12 mouse cellular contexts compared by ENCODE assay signal in genomic region chr14:51385741-51386140, GRCm38 (mm10). TPM values are rescaled to one million over a fixed set of nuclear protein-coding genes. Genes with fewer than 3 reads are reported as not detected.
DNase-seq lines count a peak whose midpoint lies in the region; ATAC-seq and TF ChIP-seq lines count a peak whose summit lies in the region.
"Had no signal": no experiment of that assay in that cellular context is flagged by ENCODE, and none has a peak within 500 bp of the region (broad histone marks: within the 10 kb centered on the region; RNA-seq: fewer than 3 reads in every experiment).

No protein-coding gene starts in this region.

- 86% methylated on average over 4 of the region's 4 CpGs for WGBS in intestine, postnatal 0 days
- 89% methylated on average over 4 of the region's 4 CpGs for WGBS in intestine, embryonic 15.5 days
- 56% methylated on average over 4 of the region's 4 CpGs for WGBS in forebrain, embryonic 15.5 days
- 91% methylated on average over 4 of the region's 4 CpGs for WGBS in limb, embryonic 14.5 days
- 60% methylated on average over 4 of the region's 4 CpGs for whole genome bisulfite sequencing in neural tube, embryonic 14.5 days

- no peak overlapping the region for H3K9ac ChIP-seq in intestine, postnatal 0 days (ENCODE audit: low read depth, low read length)
- H3K9ac ChIP-seq in intestine, embryonic 15.5 days: no peak overlapping the region
- H3K9ac ChIP-seq in forebrain, embryonic 15.5 days (replicated peaks): no peak overlapping the region
- H3K9ac ChIP-seq in limb, embryonic 14.5 days (ENCODE audit: low read depth, low read length, severe bottlenecking): no peak overlapping the region
- no peak overlapping the region for H3K9ac ChIP-seq in neural tube, embryonic 14.5 days (replicated peaks; ENCODE audit: low read depth, low read length)
- H3K9ac ChIP-seq: lung, embryonic 15.5 days; stomach, embryonic 15.5 days had no signal

- no peak overlapping the region for H3K27ac ChIP-seq in intestine, postnatal 0 days (ENCODE audit: low read depth, low read length)
- H3K27ac ChIP-seq in intestine, embryonic 15.5 days: no peak overlapping the region
- H3K27ac ChIP-seq in forebrain, embryonic 15.5 days (replicated peaks): no peak overlapping the region
- H3K27ac ChIP-seq in limb, embryonic 14.5 days (replicated peaks; ENCODE audit: low read depth, low read length): no peak overlapping the region
- H3K27ac ChIP-seq in neural tube, embryonic 14.5 days (ENCODE audit: low read depth, low read length): no peak overlapping the region
- H3K27ac ChIP-seq: lung, embryonic 15.5 days; stomach, embryonic 15.5 days had no signal

- H3K27me3 ChIP-seq in intestine, postnatal 0 days (replicated peaks; ENCODE audit: control insufficient read depth, insufficient read depth, low read length): no peaks in the 10 kb centered on the region
- H3K27me3 ChIP-seq in intestine, embryonic 15.5 days (replicated peaks): no peaks in the 10 kb centered on the region
- H3K27me3 ChIP-seq in forebrain, embryonic 15.5 days: no peaks in the 10 kb centered on the region
- H3K27me3 ChIP-seq in limb, embryonic 14.5 days (ENCODE audit: control insufficient read depth, insufficient read depth, low read length): no peaks in the 10 kb centered on the region
- H3K27me3 ChIP-seq in neural tube, embryonic 14.5 days (ENCODE audit: control insufficient read depth, insufficient read depth, low read length): no peaks in the 10 kb centered on the region
- H3K27me3 ChIP-seq: lung, embryonic 15.5 days; stomach, embryonic 15.5 days had no signal

- TF ChIP-seq POLR2A in limb, embryonic 14.5 days (IDR thresholded peaks at IDR 0.05; ENCODE audit: borderline replicate concordance, extremely low read depth, insufficient read depth, insufficient read length): no peak

- no peak overlapping the region for H3K4me3 ChIP-seq in intestine, postnatal 0 days (ENCODE audit: low read depth, low read length)
- no peak overlapping the region for H3K4me3 ChIP-seq in intestine, embryonic 15.5 days (replicated peaks)
- no peak overlapping the region for H3K4me3 ChIP-seq in forebrain, embryonic 15.5 days
- H3K4me3 ChIP-seq in limb, embryonic 14.5 days (replicated peaks; ENCODE audit: low read length): no peak overlapping the region
- no peak overlapping the region for H3K4me3 ChIP-seq in neural tube, embryonic 14.5 days (ENCODE audit: low read depth, low read length)
- H3K4me3 ChIP-seq: lung, embryonic 15.5 days; stomach, embryonic 15.5 days had no signal

- 0 out of 2 replicates have a peak, but pooled peaks cover 2% of the 10 kb centered on the region for H3K9me3 ChIP-seq in intestine, postnatal 0 days (ENCODE audit: control insufficient read depth)
- H3K9me3 ChIP-seq in intestine, embryonic 15.5 days: 0 out of 2 replicates have a peak, but pooled peaks cover 3% of the 10 kb centered on the region
- H3K9me3 ChIP-seq in forebrain, embryonic 15.5 days: peaks cover 3% of the 10 kb centered on the region; the same call in 1 of the 2 replicates
- peaks cover 5% of the 10 kb centered on the region; the same call in 1 of the 2 replicates for H3K9me3 ChIP-seq in limb, embryonic 14.5 days (ENCODE audit: control insufficient read depth, low read length)
- H3K9me3 ChIP-seq in neural tube, embryonic 14.5 days (ENCODE audit: control insufficient read depth, low read length): no peaks in the 10 kb centered on the region; the same call in 1 of the 2 replicates
- H3K9me3 ChIP-seq: lung, embryonic 15.5 days; stomach, embryonic 15.5 days had no signal

- DNase-seq in limb, embryonic 14.5 days (ENCODE audit: low spot score): no peak
- no peak for DNase-seq in spleen, postnatal 10 days (ENCODE audit: low spot score in 2 of 2)
- no peak for DNase-seq in layer of hippocampus, adult 9-11 months
- DNase-seq in cerebellum, postnatal 4 days (ENCODE audit: low spot score in 2 of 2): no peak
- DNase-seq: cerebellum, adult 8-10 months had no signal

- H3K36me3 ChIP-seq in intestine, postnatal 0 days (ENCODE audit: control insufficient read depth, insufficient read depth): no peaks in the 10 kb centered on the region
- no peaks in the 10 kb centered on the region for H3K36me3 ChIP-seq in intestine, embryonic 15.5 days
- H3K36me3 ChIP-seq in forebrain, embryonic 15.5 days: no peaks in the 10 kb centered on the region
- H3K36me3 ChIP-seq in limb, embryonic 14.5 days (ENCODE audit: control insufficient read depth, insufficient read depth, low read length): no peaks in the 10 kb centered on the region
- no peaks in the 10 kb centered on the region for H3K36me3 ChIP-seq in neural tube, embryonic 14.5 days (ENCODE audit: control insufficient read depth, insufficient read depth, low read length)
- H3K36me3 ChIP-seq: lung, embryonic 15.5 days; stomach, embryonic 15.5 days had no signal

- ATAC-seq in intestine, postnatal 0 days: 0 out of 2 replicates have a peak, but pooled peaks have one; percentile 31
- ATAC-seq in intestine, embryonic 15.5 days: no peak
- ATAC-seq in forebrain, embryonic 15.5 days (replicated peaks): peak; percentile 82
- 0 out of 2 replicates have a peak, but pooled peaks have one; percentile 7 for ATAC-seq in limb, embryonic 14.5 days (ENCODE audit: low FRiP score, low read depth)
- peak; percentile 74 for ATAC-seq in neural tube, embryonic 14.5 days (ENCODE audit: low read depth)

- H3K4me2 ChIP-seq in intestine, postnatal 0 days (replicated peaks; ENCODE audit: low read depth): no peak overlapping the region
- no peak overlapping the region for H3K4me2 ChIP-seq in intestine, embryonic 15.5 days (replicated peaks)
- no peak overlapping the region for H3K4me2 ChIP-seq in forebrain, embryonic 15.5 days (replicated peaks)
- no peak overlapping the region for H3K4me2 ChIP-seq in limb, embryonic 14.5 days (replicated peaks; ENCODE audit: low read depth, low read length, severe bottlenecking)
- H3K4me2 ChIP-seq in neural tube, embryonic 14.5 days (ENCODE audit: low read depth, low read length): no peak overlapping the region
- H3K4me2 ChIP-seq: lung, embryonic 15.5 days; stomach, embryonic 15.5 days had no signal

- no peaks in the 10 kb centered on the region for H3K4me1 ChIP-seq in intestine, postnatal 0 days (replicated peaks; ENCODE audit: control insufficient read depth, insufficient read depth, low read length)
- no peaks in the 10 kb centered on the region for H3K4me1 ChIP-seq in intestine, embryonic 15.5 days (replicated peaks)
- H3K4me1 ChIP-seq in forebrain, embryonic 15.5 days: no peaks in the 10 kb centered on the region
- H3K4me1 ChIP-seq in limb, embryonic 14.5 days (ENCODE audit: control insufficient read depth, insufficient read depth, low read length): no peaks in the 10 kb centered on the region
- no peaks in the 10 kb centered on the region for H3K4me1 ChIP-seq in neural tube, embryonic 14.5 days (ENCODE audit: control insufficient read depth, insufficient read depth, low read length)
- H3K4me1 ChIP-seq: lung, embryonic 15.5 days; stomach, embryonic 15.5 days had no signal

- TF ChIP-seq CTCF in intestine, postnatal 0 days (IDR thresholded peaks at IDR 0.05; ENCODE audit: low read depth): no peak

RNA-seq across cellular contexts. Expression of gene Gm7247, which starts 24.2 kb away (rescaled TPM):
- polyA plus RNA-seq in intestine, postnatal 0 days (2015; fragmentation: Nextera tagmentation; extraction: Ambion mirVana): not detected in 2 replicates
- polyA plus RNA-seq in intestine, embryonic 15.5 days (2015; fragmentation: Nextera tagmentation; extraction: Ambion mirVana): not detected in 2 replicates
- polyA plus RNA-seq in forebrain, embryonic 15.5 days (2015; fragmentation: Nextera tagmentation; extraction: Ambion mirVana): not detected in 2 replicates
- not detected in 2 replicates for polyA plus RNA-seq in limb, embryonic 14.5 days (2012; rRNA removed)
- polyA plus RNA-seq in limb, embryonic 14.5 days (2014; fragmentation: Nextera tagmentation; extraction: Ambion mirVana): not detected in 2 replicates
- polyA plus RNA-seq in neural tube, embryonic 14.5 days (2014; fragmentation: Nextera tagmentation; extraction: Ambion mirVana): not detected in 2 replicates
- polyA plus RNA-seq: heart, embryonic 16.5 days; lung, embryonic 15.5 days; stomach, embryonic 15.5 days had no signal

RNA-seq across cellular contexts. Expression of gene Vmn2r88, which starts 24.9 kb away (rescaled TPM):
- not detected in 2 replicates for polyA plus RNA-seq in intestine, postnatal 0 days (2015; fragmentation: Nextera tagmentation; extraction: Ambion mirVana)
- not detected in 2 replicates for polyA plus RNA-seq in intestine, embryonic 15.5 days (2015; fragmentation: Nextera tagmentation; extraction: Ambion mirVana)
- polyA plus RNA-seq in forebrain, embryonic 15.5 days (2015; fragmentation: Nextera tagmentation; extraction: Ambion mirVana): not detected in 2 replicates
- not detected in 2 replicates for polyA plus RNA-seq in limb, embryonic 14.5 days (2012; rRNA removed)
- polyA plus RNA-seq in limb, embryonic 14.5 days (2014; fragmentation: Nextera tagmentation; extraction: Ambion mirVana): not detected in 2 replicates
- not detected in 2 replicates for polyA plus RNA-seq in neural tube, embryonic 14.5 days (2014; fragmentation: Nextera tagmentation; extraction: Ambion mirVana)
- polyA plus RNA-seq: heart, embryonic 16.5 days; lung, embryonic 15.5 days; stomach, embryonic 15.5 days had no signal
